Mouse (Mus musculus) hindbrain, embryonic 11.5 days (tissue): ENCODE data around the gene Dusp16. TPM values are rescaled to one million over a fixed set of nuclear protein-coding genes. Genes with fewer than 3 reads are reported as not detected.

Experiments
- ATAC-seq: fragments of 200-750 bp; cut with Nextera tagmentation; 2 replicates; pipeline ENCODE4 v1.8.0; 2017; ENCODE audit warnings: mild to moderate bottlenecking, moderate TSS enrichment, moderate library complexity; ENCODE audit not compliant: low FRiP score
- DNase-seq: peaks from one replicate; pipeline ENCODE4 v3.0.0-alpha.2; 2015; ENCODE audit warnings: low spot score
- H3K27ac ChIP-seq: fragments of 300-500 bp; sonication (generic); 2 replicates; pipeline ENCODE4 v1.5.1; 2014; ENCODE audit warnings: mild to moderate bottlenecking, low read depth, low read length
- H3K27me3 ChIP-seq: fragments of 300-500 bp; sonication (generic); 2 replicates; pipeline ENCODE4 v1.6.1; 2014; ENCODE audit warnings: mild to moderate bottlenecking, low read length, moderate library complexity, mixed read lengths; ENCODE audit not compliant: control insufficient read depth, insufficient read depth
- H3K36me3 ChIP-seq: fragments of 300-500 bp; sonication (generic); 2 replicates; pipeline ENCODE4 v1.6.1; 2014; ENCODE audit warnings: mild to moderate bottlenecking, low read length, moderate library complexity, mixed read lengths; ENCODE audit not compliant: control insufficient read depth, insufficient read depth
- H3K4me1 ChIP-seq: fragments of 300-500 bp; sonication (generic); replicated peaks from 2 replicates; pipeline ENCODE4 v1.6.1; 2014; ENCODE audit warnings: low read length, mixed read lengths; ENCODE audit not compliant: control insufficient read depth, insufficient read depth
- H3K4me2 ChIP-seq: fragments of 300-500 bp; sonication (generic); replicated peaks from 2 replicates; pipeline ENCODE4 v1.6.1; 2014; ENCODE audit warnings: mild to moderate bottlenecking, low read depth, low read length
- H3K4me3 ChIP-seq: fragments of 300-500 bp; sonication (generic); 2 replicates; pipeline ENCODE4 v1.5.1; 2014; ENCODE audit warnings: low read depth, low read length
- H3K9ac ChIP-seq: fragments of 300-500 bp; sonication (generic); 2 replicates; pipeline ENCODE4 v1.6.1; 2014; ENCODE audit warnings: low read depth, low read length
- H3K9me3 ChIP-seq: fragments of 300-500 bp; sonication (generic); 2 replicates; pipeline ENCODE4 v1.6.1; 2016; ENCODE audit warnings: low read length; ENCODE audit not compliant: control insufficient read depth
- WGBS: fragments of 180-500 bp; shearing (Covaris S2); extraction: QIAGEN DNeasy Blood & Tissue Kit; methylation state at CpG from one replicate; pipeline ENCODE4 v1.1.7; 2014; 5-methylcytosine and 5-hydroxymethylcytosine counted together
- polyA plus RNA-seq: library from polyadenylated mRNA; unstranded; fragments of >200 nt; fragmentation: Nextera tagmentation; extraction: Ambion mirVana; gene quantifications from 2 replicates; pipeline ENCODE4 v1.2.1, GENCODE M21; 2014

Gene Dusp16
- polyA plus RNA-seq, 1 experiment from 2014 or later: 13.0 TPM

- no peak overlapping the region for H3K27ac ChIP-seq
- WGBS: 54% methylated on average over 5 of the region's 5 CpGs
- ATAC-seq (no peak), DNase-seq (no peak)
- no peaks in the 10 kb centered on the region for H3K36me3 ChIP-seq
- no peak overlapping the region for H3K4me3 ChIP-seq
- H3K4me1 ChIP-seq: no peaks in the 10 kb centered on the region
- no peaks in the 10 kb centered on the region for H3K27me3 ChIP-seq
- H3K4me2 ChIP-seq: no peak overlapping the region
- no peaks in the 10 kb centered on the region for H3K9me3 ChIP-seq
- H3K9ac ChIP-seq: no peak overlapping the region
Measured at GRCm38 (mm10) chr6:134819741-134820140, 27.3 kb upstream of the Dusp16 start.

GRCm38 (mm10) chr6:134817051-134817928, 24.9 kb upstream of the Dusp16 start:
- Histone ChIP-seq H3K4me2 (no peak overlapping the region), H3K9me3 (no peaks in the 10 kb centered on the region), H3K27ac (no peak overlapping the region), H3K36me3 (no peaks in the 10 kb centered on the region), H3K9ac (no peak overlapping the region), H3K27me3 (no peaks in the 10 kb centered on the region), H3K4me1 (no peaks in the 10 kb centered on the region), H3K4me3 (no peak overlapping the region)
- DNase-seq (no peak), ATAC-seq (no peak)
- 71% methylated on average over 12 of the region's 12 CpGs for WGBS

- no peak overlapping the region for H3K27ac ChIP-seq
- DNase-seq (no peak), ATAC-seq (no peak)
- no peak overlapping the region for H3K4me2 ChIP-seq
- no peak overlapping the region for H3K9ac ChIP-seq
- H3K4me3 ChIP-seq: no peak overlapping the region
- no peaks in the 10 kb centered on the region for H3K4me1 ChIP-seq
- 67% methylated on average over 1 of the region's 1 CpGs for WGBS
- H3K9me3 ChIP-seq: no peaks in the 10 kb centered on the region
- no peaks in the 10 kb centered on the region for H3K27me3 ChIP-seq
- no peaks in the 10 kb centered on the region for H3K36me3 ChIP-seq
Measured at GRCm38 (mm10) chr6:134813066-134813465, 20.6 kb upstream of the Dusp16 start.

GRCm38 (mm10) chr6:134807794-134808193, 15.4 kb upstream of the Dusp16 start:
- Histone ChIP-seq H3K4me1 (no peaks in the 10 kb centered on the region), H3K9ac (no peak overlapping the region), H3K27ac (no peak overlapping the region), H3K36me3 (no peaks in the 10 kb centered on the region), H3K4me3 (no peak overlapping the region), H3K4me2 (no peak overlapping the region), H3K27me3 (no peaks in the 10 kb centered on the region), H3K9me3 (no peaks in the 10 kb centered on the region)
- WGBS: 88% methylated on average over 11 of the region's 11 CpGs
- DNase-seq (no peak), ATAC-seq (no peak)

- DNase-seq (no peak), ATAC-seq (no peak)
- Histone ChIP-seq H3K4me2 (no peak overlapping the region), H3K9me3 (no peaks in the 10 kb centered on the region), H3K4me1 (no peaks in the 10 kb centered on the region), H3K36me3 (no peaks in the 10 kb centered on the region), H3K9ac (no peak overlapping the region), H3K4me3 (no peak overlapping the region), H3K27ac (no peak overlapping the region), H3K27me3 (no peaks in the 10 kb centered on the region)
- WGBS: 69% methylated on average over 1 of the region's 2 CpGs
Measured at GRCm38 (mm10) chr6:134807091-134807490, 14.7 kb upstream of the Dusp16 start.

- ATAC-seq (no peak), DNase-seq (no peak)
- Histone ChIP-seq H3K4me3 (no peak overlapping the region), H3K4me1 (no peaks in the 10 kb centered on the region), H3K36me3 (no peaks in the 10 kb centered on the region), H3K27ac (no peak overlapping the region), H3K9ac (no peak overlapping the region), H3K27me3 (no peaks in the 10 kb centered on the region), H3K9me3 (no peaks in the 10 kb centered on the region), H3K4me2 (no peak overlapping the region)
- WGBS: 97% methylated on average over 6 of the region's 6 CpGs
Measured at GRCm38 (mm10) chr6:134806130-134806529, 13.7 kb upstream of the Dusp16 start.

GRCm38 (mm10) chr6:134804736-134805277, 12.4 kb upstream of the Dusp16 start:
- DNase-seq: no peak
- WGBS: 82% methylated on average over 5 of the region's 5 CpGs
- Histone ChIP-seq H3K27me3 (no peaks in the 10 kb centered on the region), H3K4me1 (no peaks in the 10 kb centered on the region), H3K4me2 (no peak overlapping the region), H3K4me3 (no peak overlapping the region), H3K36me3 (no peaks in the 10 kb centered on the region), H3K9ac (no peak overlapping the region), H3K9me3 (no peaks in the 10 kb centered on the region), H3K27ac (no peak overlapping the region)
- ATAC-seq: no peak

GRCm38 (mm10) chr6:134802641-134803043, 10.2 kb upstream of the Dusp16 start:
- no peaks in the 10 kb centered on the region for H3K4me1 ChIP-seq
- ATAC-seq: no peak
- no peak overlapping the region for H3K9ac ChIP-seq
- H3K4me2 ChIP-seq: no peak overlapping the region
- no peak overlapping the region for H3K27ac ChIP-seq
- H3K27me3 ChIP-seq: no peaks in the 10 kb centered on the region
- H3K9me3 ChIP-seq: no peaks in the 10 kb centered on the region
- H3K36me3 ChIP-seq: no peaks in the 10 kb centered on the region
- 80% methylated on average over 9 of the region's 9 CpGs for WGBS
- no peak for DNase-seq
- H3K4me3 ChIP-seq: no peak overlapping the region

GRCm38 (mm10) chr6:134801483-134801882, 9.1 kb upstream of the Dusp16 start:
- Histone ChIP-seq H3K27ac (no peak overlapping the region), H3K9me3 (no peaks in the 10 kb centered on the region), H3K4me2 (no peak overlapping the region), H3K9ac (no peak overlapping the region), H3K4me3 (no peak overlapping the region), H3K4me1 (no peaks in the 10 kb centered on the region), H3K36me3 (no peaks in the 10 kb centered on the region), H3K27me3 (no peaks in the 10 kb centered on the region)
- DNase-seq (no peak), ATAC-seq (no peak)
- WGBS: 62% methylated on average over 1 of the region's 1 CpGs
